Comparison of ENCODE assay signal across 13 mouse cellular contexts in genomic region chr6:31522478-31522877, GRCm38 (mm10). TPM values are rescaled to one million over a fixed set of nuclear protein-coding genes. Genes with fewer than 3 reads are reported as not detected.
"Had no signal": no experiment of that assay in that cellular context is flagged by ENCODE, and none has a peak within 500 bp of the region (broad histone marks: within the 10 kb centered on the region; RNA-seq: fewer than 3 reads in every experiment).

No protein-coding gene starts in this region.

- ATAC-seq: liver, embryonic 12.5 days had no signal

- H3K4me2 ChIP-seq: limb, embryonic 15.5 days; liver, embryonic 12.5 days; lung, embryonic 14.5 days; midbrain, embryonic 12.5 days; neural tube, embryonic 15.5 days had no signal

- H3K9ac ChIP-seq: limb, embryonic 15.5 days; liver, embryonic 12.5 days; lung, embryonic 14.5 days; midbrain, embryonic 12.5 days; neural tube, embryonic 15.5 days had no signal

- DNase-seq: kidney, adult 9 months; kidney, postnatal 36 days; lung, embryonic 14.5 days; lung, postnatal 10 days; lung, postnatal 4 days; thymus, postnatal 36 days had no signal

- H3K36me3 ChIP-seq: limb, embryonic 15.5 days had no signal

- H3K4me1 ChIP-seq: limb, embryonic 15.5 days had no signal

- H3K4me3 ChIP-seq: limb, embryonic 15.5 days; liver, embryonic 12.5 days; midbrain, embryonic 12.5 days; myocyte; neural tube, embryonic 15.5 days had no signal

- H3K27me3 ChIP-seq: limb, embryonic 15.5 days; liver, embryonic 12.5 days; midbrain, embryonic 12.5 days; neural tube, embryonic 15.5 days had no signal

- H3K9me3 ChIP-seq: limb, embryonic 15.5 days; liver, embryonic 12.5 days; midbrain, embryonic 12.5 days; neural tube, embryonic 15.5 days had no signal

- H3K27ac ChIP-seq: kidney, postnatal 0 days; limb, embryonic 15.5 days; midbrain, embryonic 12.5 days had no signal

RNA-seq across cellular contexts. Expression of gene Podxl, which starts 41.3 kb away (rescaled TPM):
- total RNA-seq: megakaryocyte, adult 5-6 weeks had no signal
